Mouse (Mus musculus) liver, embryonic 13.5 days (tissue): ENCODE measurements around the gene Ostm1. TPM values are rescaled to one million over a fixed set of nuclear protein-coding genes. Genes with fewer than 3 reads are reported as not detected.

Experiments used
- ATAC-seq: fragments of 200-750 bp; cut with Nextera tagmentation; 2 replicates; pipeline ENCODE4 v1.8.0; 2017; ENCODE audit warnings: low read depth, mild to moderate bottlenecking, moderate number of reproducible peaks, moderate library complexity
- DNase-seq: peaks from one replicate; pipeline ENCODE4 v3.0.0; 2022
- H3K27ac ChIP-seq: fragments of 300-500 bp; sonication (generic); 2 replicates; pipeline ENCODE4 v1.5.1; 2015; ENCODE audit warnings: moderate library complexity, mild to moderate bottlenecking, inconsistent platforms
- H3K27me3 ChIP-seq: fragments of 300-500 bp; sonication (generic); 2 replicates; pipeline ENCODE4 v1.6.1; 2015; ENCODE audit warnings: mild to moderate bottlenecking, inconsistent platforms
- H3K36me3 ChIP-seq: fragments of 300-500 bp; sonication (generic); 2 replicates; pipeline ENCODE4 v1.6.1; 2015; ENCODE audit warnings: mild to moderate bottlenecking, inconsistent platforms
- H3K4me1 ChIP-seq: fragments of 300-500 bp; sonication (generic); replicated peaks from 2 replicates; pipeline ENCODE4 v1.6.1; 2015; ENCODE audit warnings: inconsistent platforms
- H3K4me2 ChIP-seq: fragments of 300-500 bp; sonication (generic); 2 replicates; pipeline ENCODE4 v1.6.1; 2015; ENCODE audit warnings: inconsistent platforms, mild to moderate bottlenecking, moderate library complexity
- H3K4me3 ChIP-seq: fragments of 300-500 bp; sonication (generic); replicated peaks from 2 replicates; pipeline ENCODE4 v1.5.1; 2015; ENCODE audit warnings: mild to moderate bottlenecking, inconsistent platforms
- H3K9ac ChIP-seq: fragments of 300-500 bp; sonication (generic); 2 replicates; pipeline ENCODE4 v1.6.1; 2015; ENCODE audit warnings: mild to moderate bottlenecking, inconsistent platforms
- H3K9me3 ChIP-seq: fragments of 300-500 bp; sonication (generic); replicated peaks from 2 replicates; pipeline ENCODE4 v1.6.1; 2016; ENCODE audit warnings: inconsistent platforms
- WGBS: fragments of 180-500 bp; shearing (Covaris S2); methylation state at CpG from one replicate; pipeline ENCODE4 v1.1.7; 2015; ENCODE audit not compliant: insufficient replicate concordance; 5-methylcytosine and 5-hydroxymethylcytosine counted together
- polyA plus RNA-seq: library from polyadenylated mRNA; unstranded; fragments of >200 nt; fragmentation: Nextera tagmentation; extraction: Ambion mirVana; gene quantifications from 2 replicates; pipeline ENCODE4 v1.2.1, GENCODE M21; 2015

The Ostm1 gene
- polyA plus RNA-seq, 1 experiment from 2014 or later, result 15.6 TPM

DNA sequence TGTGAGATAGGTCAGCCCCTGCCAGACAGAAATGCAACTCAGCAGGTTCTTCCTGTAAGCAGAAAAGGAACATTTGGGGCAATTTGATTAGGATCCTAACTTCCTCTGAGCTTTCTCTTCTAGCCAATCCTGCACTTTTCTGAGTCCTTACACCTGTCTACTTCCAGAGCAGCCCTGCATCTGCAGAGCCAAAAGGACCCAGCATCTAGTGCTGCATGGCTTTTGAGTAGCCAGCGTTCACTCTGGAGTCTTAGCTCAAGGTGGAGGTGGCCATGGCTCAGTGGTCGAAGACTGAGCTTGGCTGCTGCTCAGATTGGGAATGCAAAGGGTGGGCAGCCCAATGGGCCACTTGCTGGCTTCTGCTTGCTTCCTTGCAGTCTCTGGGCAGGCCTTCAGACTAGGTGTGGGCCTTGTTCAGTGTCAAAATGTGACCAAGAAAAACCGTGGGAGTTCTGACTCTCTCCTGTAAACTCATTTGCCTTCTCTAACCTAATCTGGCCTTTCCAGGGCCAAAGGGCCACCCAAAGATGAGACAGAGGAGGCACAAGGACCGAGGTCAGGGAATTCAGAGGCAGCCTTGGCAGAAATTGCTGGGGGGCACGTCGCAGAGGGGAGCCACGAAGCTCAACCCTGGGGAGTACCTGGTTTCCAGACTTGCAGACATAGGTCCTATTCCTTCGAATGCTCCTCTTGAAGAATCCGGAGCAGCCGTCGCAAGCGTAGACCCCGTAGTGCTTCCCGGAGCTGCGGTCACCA, 5.9 kb upstream of the Ostm1 start:
- no peak overlapping the region for H3K4me2 ChIP-seq
- peaks cover 17% of the 10 kb centered on the region for H3K4me1 ChIP-seq
- no peak overlapping the region for H3K4me3 ChIP-seq
- DNase-seq (no peak), ATAC-seq (no peak)
- peaks cover 100% of the 10 kb centered on the region for H3K27me3 ChIP-seq
- 6% methylated on average over 15 of the region's 15 CpGs for WGBS
- no peaks in the 10 kb centered on the region for H3K9me3 ChIP-seq
- H3K36me3 ChIP-seq, result no peaks in the 10 kb centered on the region
- H3K27ac ChIP-seq, result no peak overlapping the region
- no peak overlapping the region for H3K9ac ChIP-seq

DNA sequence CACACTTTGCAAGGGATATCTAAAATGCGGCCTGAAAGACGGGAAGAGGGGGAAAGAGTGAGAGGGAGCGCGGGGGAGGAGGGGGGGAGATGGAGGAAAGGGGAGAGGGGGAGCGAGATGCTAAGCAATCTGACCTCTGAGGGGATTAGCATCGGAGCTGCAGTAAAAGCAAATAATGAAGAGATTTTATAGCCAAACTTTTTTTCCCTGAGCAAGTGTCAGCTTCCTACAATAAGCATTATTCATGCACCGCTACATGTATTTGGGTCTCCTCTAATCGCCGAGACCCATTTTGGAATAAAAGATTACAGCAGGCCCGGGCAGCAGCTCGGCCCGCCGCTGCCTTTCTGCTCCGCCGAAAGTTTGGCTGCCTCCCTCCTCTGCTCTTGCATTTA, 5.3 kb upstream of the Ostm1 start:
- H3K4me1 ChIP-seq, result peaks cover 20% of the 10 kb centered on the region
- WGBS, result 2% methylated on average over 15 of the region's 15 CpGs
- DNase-seq, result no peak

DNA sequence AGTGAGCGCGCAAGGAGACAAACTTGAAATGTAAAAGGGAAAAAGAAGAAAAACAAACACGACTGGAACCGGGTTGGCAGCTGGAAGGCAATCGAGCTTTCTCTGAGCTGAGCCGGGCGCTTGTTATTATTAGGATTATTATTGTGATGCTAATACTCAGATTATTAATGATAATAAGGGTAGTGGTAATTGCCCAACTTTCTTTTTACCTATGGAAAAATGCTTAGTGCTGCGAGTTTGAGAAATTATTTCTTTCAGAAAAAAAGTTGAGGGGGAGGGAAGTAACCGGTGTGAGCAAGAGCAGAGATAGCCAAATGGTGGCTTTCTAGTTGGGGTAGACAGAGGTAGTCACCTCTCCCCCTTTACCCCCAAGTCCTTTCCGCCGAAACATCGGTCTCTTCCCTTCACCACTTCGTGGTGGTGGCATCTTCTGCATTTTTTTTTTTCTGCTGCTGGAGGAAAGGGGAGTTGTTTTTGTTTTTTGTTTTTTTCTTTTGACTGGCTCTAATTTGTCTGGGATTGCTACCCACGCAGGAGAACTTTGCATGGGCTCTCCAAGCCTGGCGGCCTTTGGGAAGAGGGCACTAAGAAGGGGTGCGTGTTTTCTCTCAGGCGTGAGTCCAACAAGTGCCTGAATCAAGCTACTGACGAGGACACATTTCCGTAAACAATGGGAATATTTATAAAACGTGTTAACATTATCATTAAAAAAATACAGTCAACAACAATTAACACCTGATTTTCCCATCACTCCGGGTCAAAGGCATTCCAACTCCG, 4.7 kb upstream of the Ostm1 start:
- DNase-seq, result no peak
- H3K4me1 ChIP-seq, result peaks cover 20% of the 10 kb centered on the region
- H3K4me3 ChIP-seq, result no peak overlapping the region
- H3K4me2 ChIP-seq, result no peak overlapping the region
- H3K27ac ChIP-seq, result no peak overlapping the region
- peaks cover 100% of the 10 kb centered on the region for H3K27me3 ChIP-seq
- 2% methylated on average over 22 of the region's 22 CpGs for WGBS
- no peak for ATAC-seq
- H3K9me3 ChIP-seq, result no peaks in the 10 kb centered on the region
- no peaks in the 10 kb centered on the region for H3K36me3 ChIP-seq
- H3K9ac ChIP-seq, result no peak overlapping the region

More for the DNA sequence above, 5.3 kb upstream of the Ostm1 start:
- ATAC-seq, result no peak
- Histone ChIP-seq H3K36me3 (no peaks in the 10 kb centered on the region), H3K27me3 (peaks cover 100% of the 10 kb centered on the region), H3K9ac (no peak overlapping the region), H3K4me3 (no peak overlapping the region), H3K27ac (no peak overlapping the region), H3K9me3 (no peaks in the 10 kb centered on the region), H3K4me2 (no peak overlapping the region)

DNA sequence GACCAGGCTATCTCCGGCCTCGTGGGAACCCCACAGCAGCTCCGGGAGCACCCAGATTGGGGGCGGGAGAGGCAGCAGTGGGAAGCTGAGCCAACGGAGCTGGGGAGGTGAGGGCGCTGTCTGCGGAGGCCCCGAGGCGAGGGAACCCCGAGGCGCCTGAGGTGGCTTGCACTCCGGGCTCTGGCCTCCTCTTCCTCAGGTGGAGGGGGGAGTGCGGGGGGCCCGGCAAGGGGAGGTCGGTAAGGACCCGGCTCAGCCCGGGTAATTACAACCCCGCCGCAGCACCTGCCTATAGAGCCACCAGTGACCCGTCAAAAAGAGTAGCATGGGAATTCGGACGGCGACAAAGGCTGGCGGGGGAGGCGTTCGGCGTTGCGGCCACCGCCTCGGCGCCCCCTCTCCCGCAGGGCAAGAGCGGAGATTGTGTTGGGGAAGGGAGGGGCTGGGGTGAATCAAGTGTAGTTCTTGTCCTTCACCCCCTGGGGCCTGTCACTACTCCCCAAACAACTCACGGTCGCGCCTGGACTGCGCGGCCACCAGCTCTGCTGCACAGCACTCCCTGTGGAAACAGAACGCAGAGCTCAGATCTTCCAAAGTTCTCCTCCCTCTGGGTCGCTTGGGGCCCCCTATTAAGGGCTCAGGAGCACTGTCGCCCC, 4.0 kb upstream of the Ostm1 start:
- Histone ChIP-seq H3K27me3 (peaks cover 100% of the 10 kb centered on the region), H3K9ac (no peak overlapping the region), H3K4me1 (peaks cover 23% of the 10 kb centered on the region), H3K36me3 (no peaks in the 10 kb centered on the region), H3K27ac (no peak overlapping the region), H3K4me3 (peak overlapping the region; percentile 12; the same call in 1 of the 2 replicates), H3K4me2 (peak overlapping the region; percentile 14; the same call in 1 of the 2 replicates), H3K9me3 (no peaks in the 10 kb centered on the region)
- ATAC-seq (no peak), DNase-seq (no peak)
- WGBS, result 2% methylated on average over 41 of the region's 41 CpGs

DNA sequence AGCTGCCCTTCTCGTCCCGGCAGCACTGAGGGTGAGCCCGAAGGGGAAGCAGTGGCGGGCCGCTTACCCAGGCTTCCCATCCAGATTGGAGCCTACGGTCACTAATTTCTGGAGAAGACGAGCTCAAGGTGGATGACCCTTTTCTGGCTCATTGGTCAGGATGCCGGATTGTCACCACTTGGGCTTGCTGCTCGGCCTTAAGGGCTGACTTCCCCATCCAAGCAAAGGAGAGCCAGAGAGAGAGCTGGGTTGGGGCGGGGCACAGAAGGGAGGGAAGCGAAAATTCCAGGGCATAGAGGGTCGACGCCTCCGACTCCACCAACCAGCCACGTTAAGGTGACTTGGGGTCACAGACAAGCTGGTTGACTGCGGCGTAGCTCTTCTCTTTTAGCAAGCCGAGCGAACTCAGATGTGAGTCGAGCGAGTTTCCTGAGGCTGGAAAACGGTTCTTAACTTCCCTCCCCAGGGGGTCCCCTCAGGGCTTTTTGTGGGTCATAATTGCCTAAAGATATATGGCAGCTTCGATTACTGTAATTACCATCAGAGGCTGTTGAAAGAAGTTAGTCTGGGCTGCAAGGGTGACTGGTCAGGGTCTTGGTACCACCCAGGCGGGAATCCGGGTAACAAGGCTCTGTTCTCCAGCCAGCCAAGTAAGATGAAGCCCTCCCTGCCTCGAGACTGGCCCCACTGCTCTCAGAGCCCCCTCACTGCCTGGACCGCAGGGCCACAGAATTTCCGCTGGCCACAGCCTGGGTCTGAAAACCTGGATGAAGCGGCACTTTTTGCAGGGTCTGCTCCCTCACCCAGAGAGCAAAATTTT, 3.3 kb upstream of the Ostm1 start:
- no peak for ATAC-seq
- peak overlapping the region; percentile 12; the same call in 1 of the 2 replicates for H3K4me3 ChIP-seq
- peaks cover 100% of the 10 kb centered on the region for H3K27me3 ChIP-seq
- peak overlapping the region; percentile 14; the same call in 1 of the 2 replicates for H3K4me2 ChIP-seq
- no peak overlapping the region for H3K27ac ChIP-seq
- peaks cover 23% of the 10 kb centered on the region for H3K4me1 ChIP-seq
- no peaks in the 10 kb centered on the region for H3K9me3 ChIP-seq
- no peaks in the 10 kb centered on the region for H3K36me3 ChIP-seq
- WGBS, result 2% methylated on average over 29 of the region's 29 CpGs
- H3K9ac ChIP-seq, result no peak overlapping the region
- DNase-seq, result no peak

DNA sequence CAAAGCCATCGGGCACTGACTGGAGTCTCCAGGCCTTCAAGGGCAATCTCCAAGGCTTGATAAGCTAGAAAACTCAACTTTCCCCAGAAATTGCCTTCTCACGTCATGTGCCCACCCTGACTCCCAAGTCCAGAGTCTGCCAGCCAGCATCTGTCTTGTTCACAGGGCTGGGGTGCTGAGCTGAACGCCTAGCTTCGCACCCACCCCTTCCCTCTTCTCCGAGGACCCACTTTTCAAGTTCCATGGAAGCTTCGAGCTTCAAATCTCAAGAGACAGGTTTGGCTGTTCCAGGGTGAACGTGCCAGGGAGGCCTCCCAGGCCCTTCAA, 2.7 kb upstream of the Ostm1 start:
- Histone ChIP-seq H3K4me1 (peaks cover 23% of the 10 kb centered on the region), H3K4me2 (no peak overlapping the region), H3K4me3 (no peak overlapping the region), H3K27ac (no peak overlapping the region), H3K9me3 (no peaks in the 10 kb centered on the region), H3K27me3 (peaks cover 100% of the 10 kb centered on the region), H3K9ac (no peak overlapping the region), H3K36me3 (no peaks in the 10 kb centered on the region)
- ATAC-seq (no peak), DNase-seq (no peak)
- 6% methylated on average over 7 of the region's 7 CpGs for WGBS

DNA sequence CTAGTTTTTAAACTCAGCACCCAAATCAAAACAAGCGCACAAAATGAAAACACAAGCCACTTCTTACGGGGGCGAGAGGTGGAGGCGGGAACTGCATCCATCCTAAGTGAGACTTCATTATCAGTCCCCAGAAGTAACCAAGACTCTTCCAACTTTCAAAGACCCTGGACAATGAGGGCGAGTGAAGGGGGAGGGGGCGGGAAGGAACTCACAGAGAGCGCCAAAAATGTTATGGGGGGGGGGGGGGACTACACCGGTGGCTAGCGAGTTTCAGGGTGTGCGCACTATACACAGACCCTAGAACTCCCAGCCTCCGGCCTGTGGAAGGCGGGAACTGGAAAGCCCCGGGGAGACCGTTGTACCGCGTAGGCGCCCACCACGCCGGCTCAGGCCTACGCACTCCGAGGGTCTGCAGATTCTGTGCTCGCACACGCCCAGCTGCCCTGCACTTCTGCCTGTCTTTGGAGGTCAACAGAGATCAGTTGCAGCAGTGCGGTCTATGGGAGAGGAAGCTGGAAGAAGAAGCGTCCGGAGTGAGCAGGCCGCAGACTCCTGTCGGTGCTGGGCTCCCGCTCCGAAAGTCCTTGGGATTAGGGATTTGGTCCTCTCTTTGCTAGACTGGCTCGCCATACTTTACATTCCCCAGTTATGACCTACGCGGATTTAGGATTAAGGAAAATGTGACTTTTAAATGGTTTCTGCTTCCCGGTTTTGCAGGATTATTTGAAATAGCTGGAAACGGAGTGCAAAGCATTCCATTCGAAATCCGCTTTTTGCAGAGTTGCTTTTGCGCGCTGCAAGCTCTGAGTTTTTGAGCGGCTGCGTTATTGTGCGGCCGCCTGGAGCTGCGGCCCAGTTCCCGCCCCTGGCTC, 1.7 kb upstream of the Ostm1 start:
- no peak overlapping the region for H3K4me3 ChIP-seq
- WGBS, result 2% methylated on average over 45 of the region's 45 CpGs
- H3K27ac ChIP-seq, result no peak overlapping the region
- no peak overlapping the region for H3K4me2 ChIP-seq
- H3K27me3 ChIP-seq, result peaks cover 100% of the 10 kb centered on the region
- H3K9me3 ChIP-seq, result no peaks in the 10 kb centered on the region
- DNase-seq, result no peak
- no peaks in the 10 kb centered on the region for H3K36me3 ChIP-seq
- H3K9ac ChIP-seq, result no peak overlapping the region
- peaks cover 23% of the 10 kb centered on the region for H3K4me1 ChIP-seq
- no peak for ATAC-seq

DNA sequence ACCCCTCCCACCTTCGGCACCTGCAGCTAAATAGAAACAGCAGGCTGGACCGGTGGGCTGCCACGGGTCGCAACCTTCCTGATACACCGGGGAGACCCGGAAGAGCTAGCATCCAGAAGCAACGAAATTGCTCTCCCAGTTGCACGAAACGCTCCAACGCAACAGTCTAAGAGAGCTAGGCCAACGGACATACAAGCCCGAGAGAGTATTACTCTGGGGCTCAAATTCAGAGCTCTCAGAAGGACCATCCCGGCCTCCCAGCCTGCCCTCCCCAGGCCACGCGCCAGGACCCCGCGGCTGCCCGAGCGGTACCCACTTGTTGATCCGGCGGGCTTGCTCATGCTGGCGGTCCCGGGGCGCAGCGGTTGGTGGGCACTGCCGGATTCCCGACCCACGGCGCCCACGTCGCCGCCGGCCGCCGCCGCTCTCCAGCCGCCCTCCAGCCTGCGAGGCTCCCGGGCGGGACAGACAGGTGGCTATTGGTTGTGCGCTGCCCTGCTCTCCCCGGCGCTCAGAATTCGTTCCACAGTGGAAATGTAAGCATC, 984 bp upstream of the Ostm1 start:
- no peaks in the 10 kb centered on the region for H3K36me3 ChIP-seq
- H3K4me3 ChIP-seq, result no peak overlapping the region
- no peak overlapping the region for H3K27ac ChIP-seq
- peaks cover 100% of the 10 kb centered on the region for H3K27me3 ChIP-seq
- WGBS, result 2% methylated on average over 44 of the region's 44 CpGs
- no peak for ATAC-seq
- DNase-seq, result no peak
- no peaks in the 10 kb centered on the region for H3K9me3 ChIP-seq
- H3K4me1 ChIP-seq, result peaks cover 23% of the 10 kb centered on the region
- no peak overlapping the region for H3K9ac ChIP-seq
- no peak overlapping the region for H3K4me2 ChIP-seq

DNA sequence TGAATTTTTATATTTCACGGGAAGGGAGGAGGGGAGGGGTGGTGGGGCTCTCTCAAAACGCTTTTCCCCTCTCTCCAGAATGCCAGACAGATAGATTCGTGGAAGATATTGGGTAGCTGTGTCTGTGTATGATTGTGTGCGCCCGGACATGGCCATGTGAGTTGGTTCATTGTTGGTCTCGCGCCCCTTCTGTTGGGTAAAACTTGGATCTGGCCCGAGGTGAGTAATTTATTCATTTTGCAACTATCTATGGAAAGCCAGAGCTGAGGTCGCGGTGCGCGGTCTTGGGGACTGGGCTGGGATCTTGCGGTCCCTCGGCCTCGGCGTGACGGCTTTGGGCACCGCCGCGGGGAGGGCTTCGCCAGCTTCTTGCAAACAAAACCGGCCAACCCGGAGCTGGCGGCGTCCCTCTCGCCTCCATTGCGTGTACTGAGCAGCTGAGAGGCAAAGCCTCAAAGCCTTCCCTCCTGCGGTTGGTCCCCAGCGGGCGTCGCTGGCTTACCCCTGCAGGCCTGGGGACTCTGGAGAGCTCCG, 347 bp downstream of the Ostm1 start:
- H3K36me3 ChIP-seq, result no peaks in the 10 kb centered on the region

DNA sequence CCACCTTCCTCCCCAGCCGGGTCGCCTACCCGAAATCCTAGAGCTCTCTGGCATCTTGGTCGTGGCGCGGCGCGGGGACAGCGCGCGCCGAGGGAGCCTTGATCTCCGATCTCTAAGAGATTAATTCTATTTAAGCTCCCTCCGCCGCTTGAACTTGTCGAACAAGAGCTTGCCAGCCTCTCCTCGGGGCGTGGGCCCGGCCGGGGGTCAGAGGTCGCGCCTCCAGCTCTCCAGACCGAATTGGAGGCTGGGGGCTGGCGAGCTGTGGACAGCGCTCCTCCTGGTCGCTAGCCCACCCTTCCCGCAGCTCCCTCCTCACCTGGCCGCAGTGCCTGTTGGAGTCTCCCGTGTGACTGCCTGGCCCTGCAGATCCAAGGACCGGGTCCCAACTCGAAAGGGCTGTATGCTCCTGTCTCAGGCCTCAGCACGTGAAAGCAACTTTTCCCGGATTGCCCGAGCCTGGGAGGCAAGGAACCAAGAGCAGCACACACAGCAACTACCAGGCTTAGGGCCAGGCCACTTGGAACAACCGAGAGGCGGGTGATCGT, 888 bp downstream of the Ostm1 start:
- Histone ChIP-seq H3K27me3 (peaks cover 100% of the 10 kb centered on the region), H3K36me3 (no peaks in the 10 kb centered on the region), H3K4me1 (peaks cover 21% of the 10 kb centered on the region), H3K9me3 (no peaks in the 10 kb centered on the region), H3K4me2 (no peak overlapping the region), H3K27ac (no peak overlapping the region), H3K4me3 (no peak overlapping the region), H3K9ac (no peak overlapping the region)
- ATAC-seq, result no peak
- 2% methylated on average over 37 of the region's 37 CpGs for WGBS
- no peak for DNase-seq

More for the DNA sequence above, 347 bp downstream of the Ostm1 start:
- 2% methylated on average over 32 of the region's 32 CpGs for WGBS
- Histone ChIP-seq H3K27me3 (peaks cover 100% of the 10 kb centered on the region), H3K4me3 (no peak overlapping the region), H3K27ac (no peak overlapping the region), H3K4me1 (peaks cover 23% of the 10 kb centered on the region), H3K4me2 (0 out of 2 replicates have a peak overlapping the region, but pooled peaks have one; percentile 19), H3K9me3 (no peaks in the 10 kb centered on the region), H3K9ac (no peak overlapping the region)
- ATAC-seq (no peak), DNase-seq (no peak)
